Mouse (Mus musculus) left cerebral cortex, postnatal 4 days (tissue): ENCODE results near the gene Cdh13. TPM values are rescaled to one million over a fixed set of nuclear protein-coding genes. Genes with fewer than 3 reads are reported as not detected.

Experiments used
- DNase-seq: peaks from one replicate; pipeline ENCODE4 v3.0.0-alpha.2; 2022
- intact Hi-C: fragments of 180-260 bp; cut with DNase I; formaldehyde crosslinking; loops from one replicate; pipeline ENCODE4 v1.15.1; 2025
- total RNA-seq, 2 experiments: library from RNA; stranded (reverse); gene quantifications; 2 replicates each; pipeline ENCODE4 v1.2.3; 2021

The Cdh13 gene
- total RNA-seq, 2 experiments from 2014 or later: 173 to 179 TPM

GRCm38 (mm10) chr8:118539559-118539819 is 256.0 kb downstream of the Cdh13 start:
- no peak for DNase-seq
- intact Hi-C loops: no loop called here

GRCm38 (mm10) chr8:118539941-118540340 is 256.4 kb downstream of the Cdh13 start:
- intact Hi-C loops: no loop called here
- DNase-seq: no peak

GRCm38 (mm10) chr8:118552397-118552796 is 268.9 kb downstream of the Cdh13 start:
- intact Hi-C loops: no loop called here
- DNase-seq: no peak

- intact Hi-C loops: no loop called here
These were observed 269.3 kb downstream of the Cdh13 start for GRCm38 (mm10) chr8:118552842-118553241.

GRCm38 (mm10) chr8:118564024-118564423 is 280.5 kb downstream of the Cdh13 start:
- intact Hi-C loops: no loop called here
- no peak for DNase-seq

More at GRCm38 (mm10) chr8:118552842-118553241, 269.3 kb downstream of the Cdh13 start:
- no peak for DNase-seq

- DNase-seq: no peak
- intact Hi-C loops: no loop called here
These were observed 281.7 kb downstream of the Cdh13 start for GRCm38 (mm10) chr8:118565186-118565585.

- DNase-seq: no peak
- intact Hi-C loops: no loop called here
These were observed 282.6 kb downstream of the Cdh13 start for GRCm38 (mm10) chr8:118565887-118566747.

GRCm38 (mm10) chr8:118569366-118569765 is 285.8 kb downstream of the Cdh13 start:
- intact Hi-C loops: no loop called here
- DNase-seq: no peak

- DNase-seq: no peak
- intact Hi-C loops: no loop called here
These were observed 297.7 kb downstream of the Cdh13 start for GRCm38 (mm10) chr8:118581256-118581655.

GRCm38 (mm10) chr8:118582185-118582584 is 298.7 kb downstream of the Cdh13 start:
- DNase-seq: no peak
- intact Hi-C loops: no loop called here

- intact Hi-C loops: no loop called here
- DNase-seq: no peak
These were observed 304.4 kb downstream of the Cdh13 start for GRCm38 (mm10) chr8:118587981-118588380.

GRCm38 (mm10) chr8:118596816-118597215 is 313.3 kb downstream of the Cdh13 start:
- no peak for DNase-seq
- intact Hi-C loops: no loop called here

GRCm38 (mm10) chr8:118601376-118601775 is 317.8 kb downstream of the Cdh13 start:
- intact Hi-C loops: no loop called here
- DNase-seq: peak; percentile 47

GRCm38 (mm10) chr8:118602074-118602473 is 318.5 kb downstream of the Cdh13 start:
- peak; percentile 63 for DNase-seq
- intact Hi-C loops: no loop called here

- intact Hi-C loops: no loop called here
- no peak for DNase-seq
These were observed 328.0 kb downstream of the Cdh13 start for GRCm38 (mm10) chr8:118611551-118611950.

- intact Hi-C loops: no loop called here
- DNase-seq: no peak
These were observed 334.7 kb downstream of the Cdh13 start for GRCm38 (mm10) chr8:118618195-118618594.

- DNase-seq: no peak
- intact Hi-C loops: no loop called here
These were observed 342.9 kb downstream of the Cdh13 start for GRCm38 (mm10) chr8:118626425-118626824.

GRCm38 (mm10) chr8:118627737-118628136 is 344.2 kb downstream of the Cdh13 start:
- intact Hi-C loops: no loop called here
- no peak for DNase-seq

- intact Hi-C loops: no loop called here
- DNase-seq: peak; percentile 24
These were observed 345.2 kb downstream of the Cdh13 start for GRCm38 (mm10) chr8:118628702-118629101.

GRCm38 (mm10) chr8:118635296-118636060 is 351.9 kb downstream of the Cdh13 start:
- intact Hi-C loops: no loop called here
- peak; percentile 28 for DNase-seq

GRCm38 (mm10) chr8:118639606-118640005 is 356.1 kb downstream of the Cdh13 start:
- DNase-seq: peak; percentile 88
- intact Hi-C loops: no loop called here

GRCm38 (mm10) chr8:118641799-118642198 is 358.3 kb downstream of the Cdh13 start:
- no peak for DNase-seq
- intact Hi-C loops: no loop called here
